Mouse (Mus musculus) CH12.LX (cell line): ENCODE measurements around the gene Ndufaf5.
"Not testable (repeated sequence)": the region's sequence is repeated elsewhere in the genome, so short reads cannot be mapped to it uniquely, and the experiment has no call there.

ENCODE experiments used
- CHD1 ChIP-seq: IDR thresholded peaks from 2 replicates; pipeline ENCODE4 v1.6.1; 2012; ENCODE audit warnings: low read depth, low read length, improper control_type of control experiment, inconsistent platforms
- CTCF ChIP-seq, 2 experiments: IDR thresholded peaks in 1 of 2; conservative IDR thresholded peaks in 1 of 2; 2 replicates each; pipeline ENCODE4 v1.5.1; 2011 to 2012; ENCODE audit warnings: low read depth in 2 of 2, low read length in 2 of 2, improper control_type of control experiment in 1 of 2, inconsistent platforms in 1 of 2, mild to moderate bottlenecking in 1 of 2, moderate library complexity in 1 of 2
- E2F4 ChIP-seq: IDR thresholded peaks from 2 replicates; pipeline ENCODE4 v1.6.1; 2011; ENCODE audit warnings: low read depth, low read length, improper control_type of control experiment; ENCODE audit not compliant: insufficient replicate concordance
- EP300 ChIP-seq: IDR thresholded peaks from 2 replicates; pipeline ENCODE4 v1.6.1; 2011; ENCODE audit warnings: low read length, improper control_type of control experiment
- MAX ChIP-seq: IDR thresholded peaks from 2 replicates; pipeline ENCODE4 v1.6.1; 2011; ENCODE audit warnings: low read length, improper control_type of control experiment
- MXI1 ChIP-seq: IDR thresholded peaks from 2 replicates; pipeline ENCODE4 v1.6.1; 2011; ENCODE audit warnings: mild to moderate bottlenecking, low read depth, low read length, improper control_type of control experiment
- POLR2A ChIP-seq: IDR thresholded peaks from 2 replicates; pipeline ENCODE4 v1.6.1; 2011; ENCODE audit warnings: low read depth, mild to moderate bottlenecking, improper control_type of control experiment, low read length
- SIN3A ChIP-seq: IDR thresholded peaks from 2 replicates; pipeline ENCODE4 v1.6.1; 2012; ENCODE audit warnings: low read length, improper control_type of control experiment, inconsistent platforms
- TBP ChIP-seq: conservative IDR thresholded peaks from 2 replicates; pipeline ENCODE4 v1.6.1; 2011; ENCODE audit warnings: low read depth, low read length, improper control_type of control experiment
- ZMIZ1 ChIP-seq: IDR thresholded peaks from 2 replicates; pipeline ENCODE4 v1.6.1; 2012; ENCODE audit warnings: low read depth, mild to moderate bottlenecking, inconsistent platforms, low read length, improper control_type of control experiment

GRCm38 (mm10) chr2:140185685-140186210 is 15.3 kb downstream of the Ndufaf5 start:
- TF ChIP-seq MXI1, MAX, TBP, CHD1, E2F4, ZMIZ1, POLR2A, EP300, SIN3A: not testable (repeated sequence)
- TF ChIP-seq CTCF (conservative IDR thresholded peaks at IDR 0.05 in 1 of 2, IDR thresholded peaks at IDR 0.05 in 1 of 2; ENCODE audit: low read depth in 2 of 2, low read length in 2 of 2) = peak in 1 of 2 experiments; percentile 17; a peak in 2 of 4 replicates
